Mouse (Mus musculus): ENCODE results near the gene Gpd2. TPM values are rescaled to one million over a fixed set of nuclear protein-coding genes. Genes with fewer than 3 reads are reported as not detected.

Gpd2 gene
- total RNA-seq, 1 experiment = 56.2 TPM

DNA sequence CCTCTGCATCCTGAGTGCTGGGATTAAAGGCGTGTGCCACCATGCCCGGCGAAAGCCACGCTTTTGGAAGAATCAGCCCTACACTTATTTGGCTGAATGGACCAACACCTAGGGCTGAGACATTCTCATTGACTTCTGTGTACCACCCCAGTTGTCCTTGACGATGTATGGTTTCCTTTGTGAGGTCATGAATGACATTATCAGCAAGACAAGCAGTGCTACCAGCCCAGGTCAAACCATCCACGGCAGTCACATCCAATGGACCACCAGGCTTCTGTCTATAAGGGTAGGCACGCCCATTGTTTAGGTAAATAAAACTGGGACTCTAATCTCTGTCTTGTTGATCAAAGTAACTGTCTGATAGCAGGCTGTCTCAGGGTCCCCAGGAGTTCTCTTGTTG, 27.5 kb downstream of the Gpd2 start:
- no peak for TF ChIP-seq ZC3H11A (IDR thresholded peaks at IDR 0.05; ENCODE audit: borderline replicate concordance, low read depth, low read length)
- TF ChIP-seq MAFK (IDR thresholded peaks at IDR 0.05; ENCODE audit: insufficient read depth, low read depth, low read length) = no peak
- no peak for TF ChIP-seq CHD2 (IDR thresholded peaks at IDR 0.05; ENCODE audit: low read depth, low read length)
- no peak for TF ChIP-seq ZNF384 (IDR thresholded peaks at IDR 0.05; ENCODE audit: low read depth, low read length)
- no peak for TF ChIP-seq HCFC1 (IDR thresholded peaks at IDR 0.05; ENCODE audit: borderline replicate concordance, insufficient read depth, low read length)
- Histone ChIP-seq H3K27ac (ENCODE audit: insufficient read depth, low read depth, low read length, poor library complexity, severe bottlenecking) (no peak overlapping the region), H3K4me1 (ENCODE audit: control insufficient read depth in 2 of 2, insufficient read depth in 2 of 2, low read length in 2 of 2, poor library complexity in 1 of 2) (peaks cover 0 to 14% of the 10 kb centered on the region in 2 experiments; a peak in 2 of 4 replicates), H3K4me3 (ENCODE audit: insufficient read depth in 1 of 2, low read depth in 1 of 2, low read length in 2 of 2, poor library complexity in 1 of 2, severe bottlenecking in 1 of 2) (no peak overlapping the region), H3K36me3 (ENCODE audit: control insufficient read depth, insufficient read depth, low read length, poor library complexity, severe bottlenecking) (no peaks in the 10 kb centered on the region), H3K9ac (ENCODE audit: insufficient read depth, low read depth, low read length, poor library complexity, severe bottlenecking) (no peak overlapping the region), H3K9me3 (ENCODE audit: control insufficient read depth, insufficient read depth, low read depth, low read length) (no peaks in the 10 kb centered on the region)
- in situ Hi-C loops (cut with MboI; ENCODE audit: low sequenced_read_pairs in 2 of 2, unreplicated experiment in 2 of 2) = no loop called here
- DNase-seq (ENCODE audit: low read depth, low spot score) = no peak

DNA sequence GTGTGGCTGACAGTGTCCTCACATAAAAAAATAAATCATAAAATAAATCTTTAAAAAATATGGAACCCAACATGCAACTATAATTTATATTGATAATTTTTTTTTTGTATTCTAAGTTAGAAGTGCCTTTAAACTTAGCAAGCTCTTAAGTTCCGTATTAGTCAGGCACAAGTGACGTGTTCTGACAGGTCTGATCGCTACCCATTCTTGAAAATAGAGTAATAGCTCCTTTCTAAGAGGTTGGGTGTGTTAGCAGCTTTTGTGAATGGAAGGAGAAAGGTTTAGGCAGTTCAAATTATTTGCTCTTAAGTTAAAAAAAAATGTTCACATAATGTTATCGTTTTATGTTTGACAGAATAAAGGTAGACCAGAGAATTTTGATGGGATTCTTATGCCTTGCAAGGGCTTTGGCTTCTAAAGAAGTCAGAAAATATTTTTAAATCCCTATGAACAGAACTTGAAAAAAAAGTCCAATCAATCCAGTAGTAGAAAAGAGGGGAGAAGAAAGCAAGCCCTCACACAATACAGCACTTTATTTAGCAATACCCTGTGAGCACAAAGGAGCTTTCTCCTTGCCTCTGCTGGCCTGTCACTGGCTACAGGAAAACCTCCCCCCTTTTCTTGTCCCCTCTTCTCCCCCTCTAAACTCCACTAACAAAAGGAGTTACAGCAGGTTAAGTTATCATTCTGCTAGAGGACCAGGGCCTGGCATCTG, 29.4 kb downstream of the Gpd2 start:
- Histone ChIP-seq H3K9me3 (ENCODE audit: control insufficient read depth, insufficient read depth, low read depth, low read length) (no peaks in the 10 kb centered on the region), H3K4me1 (ENCODE audit: control insufficient read depth in 2 of 2, insufficient read depth in 2 of 2, low read length in 2 of 2, poor library complexity in 1 of 2) (peaks cover 0 to 12% of the 10 kb centered on the region in 2 experiments; a peak in 2 of 4 replicates), H3K9ac (ENCODE audit: insufficient read depth, low read depth, low read length, poor library complexity, severe bottlenecking) (no peak overlapping the region), H3K4me3 (ENCODE audit: insufficient read depth in 1 of 2, low read depth in 1 of 2, low read length in 2 of 2, poor library complexity in 1 of 2, severe bottlenecking in 1 of 2) (no peak overlapping the region), H3K27ac (ENCODE audit: insufficient read depth, low read depth, low read length, poor library complexity, severe bottlenecking) (no peak overlapping the region), H3K36me3 (ENCODE audit: control insufficient read depth, insufficient read depth, low read length, poor library complexity, severe bottlenecking) (no peaks in the 10 kb centered on the region)
- DNase-seq (ENCODE audit: low read depth, low spot score) = no peak
- no peak for TF ChIP-seq HCFC1 (IDR thresholded peaks at IDR 0.05; ENCODE audit: borderline replicate concordance, insufficient read depth, low read length)
- no peak for TF ChIP-seq ZNF384 (IDR thresholded peaks at IDR 0.05; ENCODE audit: low read depth, low read length)
- no peak for TF ChIP-seq ZC3H11A (IDR thresholded peaks at IDR 0.05; ENCODE audit: borderline replicate concordance, low read depth, low read length)
- no peak for TF ChIP-seq CHD2 (IDR thresholded peaks at IDR 0.05; ENCODE audit: low read depth, low read length)
- no peak for TF ChIP-seq MAFK (IDR thresholded peaks at IDR 0.05; ENCODE audit: insufficient read depth, low read depth, low read length)
- in situ Hi-C loops (cut with MboI; ENCODE audit: low sequenced_read_pairs in 2 of 2, unreplicated experiment in 2 of 2) = no loop called here

DNA sequence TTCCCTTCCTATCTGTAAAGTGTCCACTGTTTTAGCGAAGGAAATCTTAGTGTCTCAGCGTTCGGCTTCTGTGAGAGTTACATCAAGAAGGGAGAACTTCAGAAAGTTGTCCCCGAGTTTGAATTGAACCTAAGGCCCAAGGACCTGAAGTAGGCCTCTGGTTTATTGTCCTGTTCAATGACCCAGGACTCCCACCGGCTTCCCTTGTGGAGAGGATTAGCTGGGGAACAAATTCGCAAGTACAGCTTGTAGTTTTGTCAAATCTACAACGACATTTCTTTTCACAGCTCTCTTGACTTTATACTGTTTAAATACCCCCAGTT, 29.9 kb downstream of the Gpd2 start:
- Histone ChIP-seq H3K27ac (ENCODE audit: insufficient read depth, low read depth, low read length, poor library complexity, severe bottlenecking) (no peak overlapping the region), H3K4me1 (ENCODE audit: control insufficient read depth in 2 of 2, insufficient read depth in 2 of 2, low read length in 2 of 2, poor library complexity in 1 of 2) (peaks cover 0 to 12% of the 10 kb centered on the region in 2 experiments; a peak in 2 of 4 replicates), H3K9me3 (ENCODE audit: control insufficient read depth, insufficient read depth, low read depth, low read length) (no peaks in the 10 kb centered on the region), H3K4me3 (ENCODE audit: insufficient read depth in 1 of 2, low read depth in 1 of 2, low read length in 2 of 2, poor library complexity in 1 of 2, severe bottlenecking in 1 of 2) (no peak overlapping the region), H3K36me3 (ENCODE audit: control insufficient read depth, insufficient read depth, low read length, poor library complexity, severe bottlenecking) (no peaks in the 10 kb centered on the region), H3K9ac (ENCODE audit: insufficient read depth, low read depth, low read length, poor library complexity, severe bottlenecking) (no peak overlapping the region)
- no peak for DNase-seq (ENCODE audit: low read depth, low spot score)
- in situ Hi-C loops (cut with MboI; ENCODE audit: low sequenced_read_pairs in 2 of 2, unreplicated experiment in 2 of 2) = no loop called here
- TF ChIP-seq ZNF384 (IDR thresholded peaks at IDR 0.05; ENCODE audit: low read depth, low read length) = no peak
- TF ChIP-seq HCFC1 (IDR thresholded peaks at IDR 0.05; ENCODE audit: borderline replicate concordance, insufficient read depth, low read length) = no peak
- TF ChIP-seq CHD2 (IDR thresholded peaks at IDR 0.05; ENCODE audit: low read depth, low read length) = no peak
- no peak for TF ChIP-seq MAFK (IDR thresholded peaks at IDR 0.05; ENCODE audit: insufficient read depth, low read depth, low read length)
- no peak for TF ChIP-seq ZC3H11A (IDR thresholded peaks at IDR 0.05; ENCODE audit: borderline replicate concordance, low read depth, low read length)

DNA sequence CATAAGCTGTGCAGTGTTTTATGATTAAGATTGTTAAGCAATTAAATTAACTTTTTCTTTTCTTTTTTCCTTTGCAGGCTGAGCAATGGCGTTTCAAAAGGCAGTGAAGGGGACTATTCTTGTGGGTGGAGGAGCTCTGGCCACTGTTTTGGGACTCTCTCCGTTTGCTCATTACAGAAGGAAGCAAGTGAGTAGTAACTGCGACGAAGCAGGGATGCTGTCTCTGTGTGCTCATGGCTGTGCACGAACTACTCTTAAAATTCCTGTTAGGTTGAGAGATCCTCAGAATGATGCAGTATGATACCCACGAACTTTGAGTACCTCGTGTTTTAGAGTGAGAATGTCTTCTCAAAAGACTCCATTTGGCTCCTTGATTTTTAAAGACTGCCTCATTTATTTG, 30.5 kb downstream of the Gpd2 start:
- Histone ChIP-seq H3K36me3 (ENCODE audit: control insufficient read depth, insufficient read depth, low read length, poor library complexity, severe bottlenecking) (no peaks in the 10 kb centered on the region), H3K4me1 (ENCODE audit: control insufficient read depth in 2 of 2, insufficient read depth in 2 of 2, low read length in 2 of 2, poor library complexity in 1 of 2) (peaks cover 0 to 12% of the 10 kb centered on the region in 2 experiments; a peak in 2 of 4 replicates), H3K9ac (ENCODE audit: insufficient read depth, low read depth, low read length, poor library complexity, severe bottlenecking) (no peak overlapping the region), H3K27ac (ENCODE audit: insufficient read depth, low read depth, low read length, poor library complexity, severe bottlenecking) (no peak overlapping the region), H3K4me3 (ENCODE audit: insufficient read depth in 1 of 2, low read depth in 1 of 2, low read length in 2 of 2, poor library complexity in 1 of 2, severe bottlenecking in 1 of 2) (no peak overlapping the region), H3K9me3 (ENCODE audit: control insufficient read depth, insufficient read depth, low read depth, low read length) (no peaks in the 10 kb centered on the region)
- in situ Hi-C loops (cut with MboI; ENCODE audit: low sequenced_read_pairs in 2 of 2, unreplicated experiment in 2 of 2) = no loop called here
- DNase-seq (ENCODE audit: low read depth, low spot score) = no peak
- TF ChIP-seq HCFC1 (IDR thresholded peaks at IDR 0.05; ENCODE audit: borderline replicate concordance, insufficient read depth, low read length) = no peak
- no peak for TF ChIP-seq ZC3H11A (IDR thresholded peaks at IDR 0.05; ENCODE audit: borderline replicate concordance, low read depth, low read length)
- no peak for TF ChIP-seq MAFK (IDR thresholded peaks at IDR 0.05; ENCODE audit: insufficient read depth, low read depth, low read length)
- no peak for TF ChIP-seq ZNF384 (IDR thresholded peaks at IDR 0.05; ENCODE audit: low read depth, low read length)
- TF ChIP-seq CHD2 (IDR thresholded peaks at IDR 0.05; ENCODE audit: low read depth, low read length) = no peak

Measured in ES-E14 (cell line).